Mouse (Mus musculus) heart, adult 18-20 months (tissue): ENCODE data around the gene Parl. TPM values are rescaled to one million over a fixed set of nuclear protein-coding genes. Genes with fewer than 3 reads are reported as not detected.

Experiments
- DNase-seq, 2 experiments: peaks; one replicate each; pipeline ENCODE4 v3.0.0; 2021 to 2022; ENCODE audit warnings: mixed read lengths in 1 of 2
- total RNA-seq, 2 experiments: library from RNA; stranded (reverse); gene quantifications; 2 replicates each; pipeline ENCODE4 v1.2.3; 2021

Gene Parl
- total RNA-seq, 2 experiments from 2014 or later, result 84.3 to 91.6 TPM

- no peak for DNase-seq
Measured at GRCm38 (mm10) chr16:20238646-20239045, 63.5 kb downstream of the Parl start.

GRCm38 (mm10) chr16:20237426-20237825, 64.8 kb downstream of the Parl start:
- no peak for DNase-seq

- DNase-seq, result no peak
Measured at GRCm38 (mm10) chr16:20234406-20234805, 67.8 kb downstream of the Parl start.

Other genes with a start within 250 kb of the Parl start
- 100 to 1,000 TPM; 244 to 313 TPM for gene Klhl24, start 204.8 kb downstream of the Parl start, total RNA-seq
- 1 to 10 TPM; 7.1 to 9.8 TPM for gene Yeats2, start 161.3 kb downstream of the Parl start, total RNA-seq
- 1 to 10 TPM; 1.3 to 1.6 TPM for gene Map6d1, start 61.0 kb downstream of the Parl start, total RNA-seq
- gene Cyp2ab1, start 23.0 kb upstream of the Parl start, total RNA-seq, result under 1 TPM; 0.32 to 0.85 TPM
- gene Abcc5, start 124.0 kb upstream of the Parl start, total RNA-seq, result 10 to 100 TPM; 20.7 to 24.0 TPM
- gene Eif2b5, start 196.4 kb upstream of the Parl start, total RNA-seq, result 10 to 100 TPM; 55.1 to 60.2 TPM
- 10 to 100 TPM; 47.2 to 48.0 TPM for gene Dvl3, start 214.6 kb upstream of the Parl start, total RNA-seq
- gene Ap2m1, start 233.1 kb upstream of the Parl start, total RNA-seq, result 100 to 1,000 TPM; 184 to 195 TPM
- gene Abcf3, start 246.2 kb upstream of the Parl start, total RNA-seq, result 10 to 100 TPM; 61.7 to 70.2 TPM